Mouse (Mus musculus) hindbrain, embryonic 13.5 days (tissue): ENCODE measurements around the gene Wdr81. TPM values are rescaled to one million over a fixed set of nuclear protein-coding genes. Genes with fewer than 3 reads are reported as not detected.

ENCODE experiments used
- ATAC-seq: fragments of 200-750 bp; cut with Nextera tagmentation; 2 replicates; pipeline ENCODE4 v1.8.0; 2017; ENCODE audit warnings: moderate TSS enrichment; ENCODE audit not compliant: low FRiP score
- H3K27ac ChIP-seq: fragments of 300-500 bp; sonication (generic); 2 replicates; pipeline ENCODE4 v1.5.1; 2015; ENCODE audit warnings: inconsistent platforms, mild to moderate bottlenecking, moderate library complexity
- H3K27me3 ChIP-seq: fragments of 300-500 bp; sonication (generic); 2 replicates; pipeline ENCODE4 v1.6.1; 2015; ENCODE audit warnings: mild to moderate bottlenecking, inconsistent platforms
- H3K36me3 ChIP-seq: fragments of 300-500 bp; sonication (generic); 2 replicates; pipeline ENCODE4 v1.6.1; 2015; ENCODE audit warnings: mild to moderate bottlenecking, inconsistent platforms
- H3K4me1 ChIP-seq: fragments of 300-500 bp; sonication (generic); replicated peaks from 2 replicates; pipeline ENCODE4 v1.6.1; 2015; ENCODE audit warnings: inconsistent platforms
- H3K4me2 ChIP-seq: fragments of 300-500 bp; sonication (generic); 2 replicates; pipeline ENCODE4 v1.6.1; 2015; ENCODE audit warnings: inconsistent platforms, mild to moderate bottlenecking, moderate library complexity
- H3K4me3 ChIP-seq: fragments of 300-500 bp; sonication (generic); 2 replicates; pipeline ENCODE4 v1.5.1; 2015; ENCODE audit warnings: mild to moderate bottlenecking, inconsistent platforms
- H3K9ac ChIP-seq: fragments of 300-500 bp; sonication (generic); 2 replicates; pipeline ENCODE4 v1.6.1; 2015; ENCODE audit warnings: mild to moderate bottlenecking, inconsistent platforms
- H3K9me3 ChIP-seq: fragments of 300-500 bp; sonication (generic); 2 replicates; pipeline ENCODE4 v1.6.1; 2016; ENCODE audit warnings: inconsistent platforms
- WGBS: fragments of 180-500 bp; shearing (Covaris S2); methylation state at CpG from one replicate; pipeline ENCODE4 v1.1.7; 2015; 5-methylcytosine and 5-hydroxymethylcytosine counted together
- polyA plus RNA-seq: library from polyadenylated mRNA; unstranded; fragments of >200 nt; fragmentation: Nextera tagmentation; extraction: Ambion mirVana; gene quantifications from 2 replicates; pipeline ENCODE4 v1.2.1, GENCODE M21; 2015

Wdr81 gene
- polyA plus RNA-seq, 1 experiment from 2014 or later = 6.2 TPM

DNA sequence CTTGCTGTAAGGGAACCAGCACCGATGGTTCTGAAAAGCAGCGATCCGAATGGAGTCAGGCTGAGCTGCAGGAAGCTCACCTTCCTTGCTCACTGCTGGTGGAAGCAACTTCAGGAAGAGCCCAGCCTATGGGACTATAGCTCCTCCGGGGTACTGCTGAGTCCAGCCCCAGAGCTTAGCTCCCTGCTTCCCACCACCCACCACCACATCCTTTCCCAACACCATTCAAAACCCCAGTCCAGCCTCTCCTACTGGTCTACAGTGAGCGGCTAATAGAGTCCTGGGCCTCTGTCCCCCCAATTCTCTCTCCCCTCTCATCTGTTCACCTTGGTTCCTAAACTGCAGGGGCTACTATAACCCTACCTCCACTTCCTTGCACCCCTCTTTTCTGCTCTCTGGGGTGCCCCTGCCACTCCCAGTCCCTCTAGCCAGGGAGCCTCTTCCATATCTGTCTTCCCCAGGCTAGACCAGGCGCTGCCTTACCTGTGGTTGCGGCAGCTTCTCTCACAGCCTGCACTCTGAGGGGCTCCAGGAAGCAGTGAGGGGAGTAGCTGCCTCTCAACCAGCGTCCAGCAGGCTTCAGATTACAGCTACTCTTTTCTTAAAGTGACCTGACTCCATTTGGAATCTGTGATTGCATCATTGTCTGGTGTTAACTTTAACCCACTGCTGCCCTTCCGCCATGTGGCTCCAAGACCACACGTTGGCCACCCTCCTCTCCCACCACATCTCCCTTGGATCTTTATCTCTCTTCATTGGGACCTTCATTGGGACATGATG is 32.3 kb downstream of the Wdr81 start, which contains the start of gene Serpinf1:
Serpinf1 (minus strand) TSS at position 689 of the 780 bp plus-strand sequence.
- H3K4me2 ChIP-seq = peak within 1 kb of the TSS; percentile 27; the same call in 1 of the 2 replicates
- WGBS = 40% methylated on average over 10 of the region's 10 CpGs
- H3K4me1 ChIP-seq = peaks cover 10% of the 10 kb centered on the region; the same call in 1 of the 2 replicates
- H3K27ac ChIP-seq = no peak within 1 kb of the TSS
- H3K4me3 ChIP-seq = peak within 1 kb of the TSS; percentile 20; the same call in 1 of the 2 replicates
- H3K36me3 ChIP-seq = no peaks in the 10 kb centered on the region
- H3K9me3 ChIP-seq = no peaks in the 10 kb centered on the region
- no peak for ATAC-seq
- no peaks in the 10 kb centered on the region for H3K27me3 ChIP-seq
- H3K9ac ChIP-seq = peak within 1 kb of the TSS; percentile 29; the same call in 1 of the 2 replicates

DNA sequence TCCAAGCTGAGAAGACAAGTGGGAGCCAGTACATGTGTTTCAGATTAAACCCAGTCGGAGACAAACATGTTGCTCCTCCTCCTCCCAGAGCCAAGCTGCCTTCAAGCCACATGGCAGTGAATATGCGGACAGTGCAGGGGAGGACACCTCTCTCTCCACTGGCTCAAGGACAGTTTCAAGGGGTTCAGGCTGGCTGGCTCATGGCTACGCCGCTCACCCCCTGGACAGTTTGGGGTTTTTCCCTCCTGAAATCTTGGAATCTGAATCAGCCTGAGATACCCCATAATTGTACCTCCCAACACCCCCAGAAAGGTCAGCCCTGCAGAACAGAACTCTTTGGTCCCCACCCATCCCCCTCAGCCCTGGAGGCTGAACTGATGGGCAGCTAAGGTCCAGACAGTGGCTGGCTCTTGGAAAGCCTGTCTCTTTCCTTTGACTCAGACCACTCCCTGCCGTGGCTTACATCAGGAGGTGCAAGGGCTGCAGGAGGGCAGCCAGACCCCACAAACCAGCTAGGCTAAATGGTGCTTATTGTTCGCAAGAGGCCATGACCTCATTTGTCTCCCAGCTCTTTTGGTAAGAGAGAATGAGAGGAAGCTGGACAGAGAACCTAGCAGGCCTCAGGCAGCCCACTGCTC is 33.0 kb downstream of the Wdr81 start:
- Histone ChIP-seq H3K27ac (no peak overlapping the region), H3K36me3 (no peaks in the 10 kb centered on the region), H3K9me3 (no peaks in the 10 kb centered on the region), H3K4me3 (peak overlapping the region; percentile 20; the same call in 1 of the 2 replicates), H3K9ac (peak overlapping the region; percentile 29; the same call in 1 of the 2 replicates), H3K4me1 (peaks cover 10% of the 10 kb centered on the region; the same call in 1 of the 2 replicates), H3K27me3 (no peaks in the 10 kb centered on the region), H3K4me2 (peak overlapping the region; percentile 27; the same call in 1 of the 2 replicates)
- no peak for ATAC-seq
- WGBS = 31% methylated on average over 6 of the region's 6 CpGs

DNA sequence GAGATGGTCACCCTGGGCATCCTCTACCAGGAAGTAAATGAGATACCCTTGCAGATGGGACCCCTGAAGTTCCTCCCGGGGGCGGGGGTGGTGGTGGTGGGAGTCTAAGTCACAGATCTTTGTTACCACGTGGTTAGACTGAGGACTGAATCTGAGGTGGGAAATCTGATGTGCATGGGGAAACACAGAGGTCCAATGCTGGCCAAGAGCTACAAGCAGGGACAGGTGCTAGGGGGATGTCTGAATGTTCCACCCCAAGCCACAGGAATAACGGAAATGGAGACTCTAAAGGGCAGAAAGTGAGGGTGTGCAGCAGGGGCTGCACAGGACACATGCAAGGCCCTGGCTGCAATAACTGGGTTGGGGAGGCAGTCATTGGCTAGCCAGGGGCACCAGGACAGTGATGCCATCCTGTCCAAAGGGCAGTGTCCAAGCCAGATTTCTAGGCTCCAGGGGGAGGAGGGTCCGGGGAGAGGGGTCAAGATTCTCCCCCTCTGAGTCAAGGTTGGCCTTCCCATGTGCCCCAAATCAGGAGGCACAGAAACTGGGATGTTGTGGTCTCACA is 33.6 kb downstream of the Wdr81 start:
- Histone ChIP-seq H3K4me2 (peak overlapping the region; percentile 27; the same call in 1 of the 2 replicates), H3K4me1 (peaks cover 10% of the 10 kb centered on the region; the same call in 1 of the 2 replicates), H3K4me3 (no peak overlapping the region), H3K9me3 (no peaks in the 10 kb centered on the region), H3K36me3 (no peaks in the 10 kb centered on the region), H3K27ac (no peak overlapping the region), H3K9ac (peak overlapping the region; percentile 19; the same call in 1 of the 2 replicates), H3K27me3 (no peaks in the 10 kb centered on the region)
- no peak for ATAC-seq
- 66% methylated on average over 5 of the region's 5 CpGs for WGBS

DNA sequence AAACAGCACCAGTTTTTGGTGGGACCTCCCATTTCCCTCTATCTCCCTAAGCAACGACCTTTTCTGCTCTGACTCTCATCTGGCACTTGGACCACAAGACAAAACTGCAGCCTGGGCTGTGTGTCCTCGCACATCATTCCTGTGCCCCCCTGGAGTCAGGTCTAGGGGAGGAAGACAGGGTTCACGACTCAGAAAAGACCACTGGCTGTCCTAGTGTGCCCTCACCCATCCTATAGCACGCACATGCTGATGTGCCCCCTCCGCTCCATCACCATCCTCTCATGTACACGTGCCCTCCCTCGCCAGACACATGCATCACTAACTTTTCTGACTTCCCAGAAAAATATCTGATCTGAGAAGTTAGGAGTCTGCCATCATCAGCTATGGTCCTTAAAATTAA is 34.5 kb downstream of the Wdr81 start:
- Histone ChIP-seq H3K4me2 (no peak overlapping the region), H3K4me3 (no peak overlapping the region), H3K4me1 (peaks cover 10% of the 10 kb centered on the region; the same call in 1 of the 2 replicates), H3K9me3 (no peaks in the 10 kb centered on the region), H3K36me3 (no peaks in the 10 kb centered on the region), H3K27me3 (no peaks in the 10 kb centered on the region), H3K9ac (no peak overlapping the region), H3K27ac (no peak overlapping the region)
- 84% methylated on average over 7 of the region's 7 CpGs for WGBS
- no peak for ATAC-seq

DNA sequence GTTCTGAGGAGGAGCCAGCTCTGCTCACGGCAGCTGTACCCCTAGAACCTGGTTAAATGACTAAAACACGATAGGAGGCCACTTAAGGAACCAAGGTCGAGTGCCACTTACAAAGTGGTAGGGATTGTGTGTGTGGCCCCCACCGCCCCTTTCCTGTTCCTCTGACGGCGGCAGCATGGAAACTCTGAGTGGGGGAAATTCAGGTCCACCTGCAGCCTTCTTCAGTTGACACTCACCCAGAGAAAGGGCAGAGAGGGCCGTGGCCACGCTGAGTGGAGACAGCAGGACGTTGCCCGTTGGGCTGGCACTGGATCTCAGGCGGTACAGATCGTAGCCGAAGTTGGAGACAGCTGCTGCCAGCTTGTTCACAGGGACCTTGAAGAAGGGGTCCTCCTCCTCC is 38.5 kb downstream of the Wdr81 start:
- WGBS = 91% methylated on average over 13 of the region's 13 CpGs
- no peak overlapping the region for H3K4me3 ChIP-seq
- H3K27ac ChIP-seq = no peak overlapping the region
- no peak overlapping the region for H3K4me2 ChIP-seq
- H3K36me3 ChIP-seq = no peaks in the 10 kb centered on the region
- peaks cover 3% of the 10 kb centered on the region; the same call in 1 of the 2 replicates for H3K4me1 ChIP-seq
- H3K27me3 ChIP-seq = no peaks in the 10 kb centered on the region
- no peak overlapping the region for H3K9ac ChIP-seq
- no peak for ATAC-seq
- H3K9me3 ChIP-seq = no peaks in the 10 kb centered on the region

DNA sequence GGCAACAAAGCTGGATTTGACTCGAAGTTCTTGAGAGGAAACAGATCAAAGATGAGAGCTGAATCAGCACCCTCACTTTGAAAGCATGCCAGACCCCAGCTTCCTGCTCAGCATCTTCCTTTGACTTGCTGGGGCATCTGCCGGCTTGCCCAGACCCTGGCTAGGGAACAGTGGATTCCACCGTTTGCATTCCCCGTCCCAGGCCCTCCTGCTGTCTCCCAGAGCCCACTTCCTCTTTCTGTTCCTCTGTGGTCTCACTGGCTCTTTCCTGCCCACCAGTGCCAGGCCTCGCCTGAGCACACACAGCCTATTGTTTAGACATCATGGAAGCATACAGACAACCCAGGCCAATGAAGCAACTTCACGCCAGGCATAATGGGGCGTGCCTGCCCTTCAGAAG is 39.4 kb downstream of the Wdr81 start:
- H3K4me3 ChIP-seq = no peak overlapping the region
- H3K27me3 ChIP-seq = no peaks in the 10 kb centered on the region
- 51% methylated on average over 7 of the region's 7 CpGs for WGBS
- H3K9me3 ChIP-seq = no peaks in the 10 kb centered on the region
- no peak overlapping the region for H3K9ac ChIP-seq
- no peak for ATAC-seq
- no peak overlapping the region for H3K4me2 ChIP-seq
- H3K27ac ChIP-seq = no peak overlapping the region
- peaks cover 3% of the 10 kb centered on the region; the same call in 1 of the 2 replicates for H3K4me1 ChIP-seq
- no peaks in the 10 kb centered on the region for H3K36me3 ChIP-seq

DNA sequence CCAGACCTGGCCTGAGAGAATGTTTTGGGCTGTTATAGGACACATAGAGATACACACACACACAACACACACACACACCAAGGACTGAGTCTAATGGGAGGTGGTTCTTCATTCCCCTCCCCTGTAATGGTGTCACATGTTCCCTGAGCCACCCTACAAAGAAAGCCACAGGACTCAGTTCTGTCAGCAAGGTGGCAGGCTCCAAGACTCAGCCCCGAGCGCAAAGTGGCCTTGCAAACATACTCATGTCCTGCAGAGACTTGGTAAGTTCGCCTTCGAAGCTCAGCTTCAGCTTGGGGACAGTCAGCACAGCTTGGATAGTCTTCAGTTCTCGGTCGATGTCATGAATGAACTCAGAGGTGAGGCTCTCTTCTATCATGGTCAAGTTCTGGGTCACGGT is 43.9 kb downstream of the Wdr81 start:
- no peak overlapping the region for H3K4me2 ChIP-seq

DNA sequence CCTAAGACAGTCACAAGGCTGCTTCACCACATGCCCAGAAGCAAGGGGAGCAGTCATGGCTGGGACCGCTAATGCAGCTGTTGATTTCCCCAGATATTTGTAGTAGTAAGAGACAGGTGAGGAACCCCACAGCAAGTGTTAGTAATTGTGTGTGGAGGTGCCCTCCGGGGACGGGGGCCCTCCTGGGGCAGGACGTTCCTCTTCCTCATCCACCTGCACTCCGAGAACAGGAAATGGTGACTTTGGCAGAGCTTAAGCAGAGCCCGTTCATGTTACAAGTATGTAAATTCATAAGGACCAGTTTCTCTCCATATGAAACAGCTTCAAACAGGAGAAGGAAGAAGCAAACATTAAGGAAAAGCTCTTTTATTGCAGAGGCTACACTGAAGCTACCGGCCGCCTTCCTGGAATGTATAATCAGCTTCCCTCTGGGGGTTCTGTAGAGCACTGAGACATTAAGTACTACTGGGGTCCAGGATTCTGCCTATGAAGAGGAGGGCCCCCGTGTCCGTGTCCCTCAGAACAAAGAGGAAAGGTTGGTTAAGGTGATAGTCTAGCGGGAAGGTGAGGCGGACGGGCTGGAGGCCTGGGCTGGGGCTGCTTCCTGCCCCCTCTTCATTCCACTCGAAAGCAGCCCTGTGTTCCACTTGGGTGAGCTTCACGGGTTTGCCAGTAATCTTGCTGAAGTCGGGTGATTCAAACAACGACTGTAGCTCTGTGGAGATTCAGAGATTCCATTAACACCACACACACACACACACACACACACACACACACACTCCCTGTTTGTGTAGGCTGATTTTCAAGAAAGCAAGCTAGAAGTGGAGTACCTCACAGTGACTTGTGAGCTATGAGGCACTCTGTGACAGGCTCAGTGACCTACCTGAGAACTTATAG is 44.6 kb downstream of the Wdr81 start:
- Histone ChIP-seq H3K27ac (0 out of 2 replicates have a peak overlapping the region, but pooled peaks have one; percentile 35), H3K36me3 (no peaks in the 10 kb centered on the region; the same call in 1 of the 2 replicates), H3K4me3 (no peak overlapping the region), H3K9ac (no peak overlapping the region), H3K4me1 (0 out of 2 replicates have a peak, but pooled peaks cover 3% of the 10 kb centered on the region), H3K4me2 (no peak overlapping the region), H3K27me3 (no peaks in the 10 kb centered on the region), H3K9me3 (no peaks in the 10 kb centered on the region)
- 81% methylated on average over 17 of the region's 17 CpGs for WGBS
- no peak for ATAC-seq

More for the DNA sequence above, 43.9 kb downstream of the Wdr81 start:
- Histone ChIP-seq H3K9me3 (no peaks in the 10 kb centered on the region), H3K36me3 (no peaks in the 10 kb centered on the region; the same call in 1 of the 2 replicates), H3K4me3 (no peak overlapping the region), H3K9ac (no peak overlapping the region), H3K4me1 (peaks cover 3% of the 10 kb centered on the region; the same call in 1 of the 2 replicates), H3K27ac (no peak overlapping the region), H3K27me3 (no peaks in the 10 kb centered on the region)
- 93% methylated on average over 7 of the region's 7 CpGs for WGBS
- no peak for ATAC-seq

DNA sequence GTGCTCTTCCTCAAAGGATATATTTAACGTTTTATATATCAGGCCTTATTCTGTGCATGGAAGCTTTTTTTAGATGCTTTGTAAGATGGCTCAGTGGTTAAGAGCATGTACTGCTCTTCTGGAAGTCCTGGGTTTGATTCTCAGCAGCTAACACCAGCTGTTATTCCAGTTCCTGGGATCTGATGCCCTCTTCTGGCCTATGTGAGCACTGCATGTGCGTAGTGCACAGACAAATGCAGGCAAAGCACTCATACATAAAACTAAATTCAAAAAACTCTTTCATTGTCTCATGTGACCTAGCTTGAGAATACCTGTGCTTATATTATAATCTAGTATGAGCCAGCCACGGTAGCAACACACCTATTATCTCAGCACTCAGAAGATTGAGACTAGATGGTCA is 47.7 kb downstream of the Wdr81 start:
- WGBS = 41% methylated on average over 3 of the region's 3 CpGs
- Histone ChIP-seq H3K4me2 (no peak overlapping the region), H3K4me3 (no peak overlapping the region), H3K9ac (no peak overlapping the region), H3K27ac (no peak overlapping the region), H3K27me3 (no peaks in the 10 kb centered on the region), H3K4me1 (peaks cover 6% of the 10 kb centered on the region; the same call in 1 of the 2 replicates), H3K36me3 (no peaks in the 10 kb centered on the region; the same call in 1 of the 2 replicates), H3K9me3 (no peaks in the 10 kb centered on the region)
- ATAC-seq = no peak

DNA sequence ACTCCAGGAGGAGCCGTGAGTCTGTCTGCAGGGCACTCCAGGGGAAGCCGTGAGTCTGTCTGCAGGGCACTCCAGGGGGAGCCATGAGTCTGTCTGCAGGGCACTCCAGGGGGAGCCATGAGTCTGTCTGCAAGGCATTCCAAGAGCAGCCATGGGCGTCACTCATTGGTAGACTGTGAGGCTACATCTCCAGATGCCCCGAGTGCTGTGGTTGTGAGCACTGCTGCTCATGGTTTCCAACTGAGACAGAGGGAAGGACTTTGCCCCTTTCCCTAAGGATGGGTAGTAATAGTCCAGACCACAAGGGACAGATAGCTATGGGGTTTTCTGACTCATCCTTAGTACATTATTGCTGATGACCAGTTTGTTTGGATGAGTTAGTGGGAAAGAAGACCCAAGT is 48.4 kb downstream of the Wdr81 start:
- Histone ChIP-seq H3K36me3 (peaks cover under 1% of the 10 kb centered on the region; the same call in 1 of the 2 replicates), H3K4me3 (no peak overlapping the region), H3K27me3 (no peaks in the 10 kb centered on the region), H3K9me3 (no peaks in the 10 kb centered on the region), H3K9ac (no peak overlapping the region), H3K4me1 (peaks cover 3% of the 10 kb centered on the region; the same call in 1 of the 2 replicates), H3K4me2 (no peak overlapping the region), H3K27ac (no peak overlapping the region)
- ATAC-seq = no peak
- 80% methylated on average over 4 of the region's 4 CpGs for WGBS

DNA sequence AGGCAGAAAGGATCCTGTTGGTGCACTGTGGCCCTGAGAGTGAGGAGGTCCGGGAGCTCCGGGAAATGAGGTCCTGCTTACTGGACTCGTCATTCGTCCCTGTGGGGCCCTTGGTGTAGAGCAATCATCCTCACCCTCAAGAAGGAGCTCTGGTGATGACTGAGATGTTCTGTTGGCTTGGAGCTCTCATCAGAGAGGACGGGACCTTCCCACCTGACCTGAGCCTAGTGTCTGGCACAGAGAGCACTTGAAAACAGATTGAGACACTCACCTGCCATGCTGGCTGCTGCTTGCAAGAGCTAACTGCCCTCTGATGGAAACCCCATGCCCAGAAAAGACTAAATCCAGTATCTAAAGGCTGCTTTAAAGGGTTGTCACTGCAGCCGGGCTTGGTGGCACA is 49.7 kb downstream of the Wdr81 start:
- Histone ChIP-seq H3K4me1 (peaks cover 5% of the 10 kb centered on the region; the same call in 1 of the 2 replicates), H3K27me3 (no peaks in the 10 kb centered on the region), H3K9ac (no peak overlapping the region), H3K9me3 (no peaks in the 10 kb centered on the region), H3K4me2 (no peak overlapping the region), H3K27ac (no peak overlapping the region), H3K4me3 (no peak overlapping the region), H3K36me3 (peaks cover 4% of the 10 kb centered on the region; the same call in 1 of the 2 replicates)
- ATAC-seq = no peak
- WGBS = 93% methylated on average over 6 of the region's 6 CpGs
